Mouse (Mus musculus): ENCODE results near the gene Ccdc87. TPM values are rescaled to one million over a fixed set of nuclear protein-coding genes. Genes with fewer than 3 reads are reported as not detected.

Ccdc87 gene
- total RNA-seq (2023; ENCODE audit: inconsistent age), result not detected in 4 replicates

GRCm38 (mm10) chr19:4839149-4839548, at the start of gene Ccdc87, which contains the start of gene Ccs:
Gene Ccdc87 (plus strand): TSS chr19:4839366.
Gene Ccs (minus strand): TSS chr19:4839332.

GRCm38 (mm10) chr19:4793831-4794422, 45.2 kb upstream of the Ccdc87 start, which contains the start of gene Rbm4:
Gene Rbm4 (minus strand): TSS chr19:4793901.

GRCm38 (mm10) chr19:4811063-4811908, 27.9 kb upstream of the Ccdc87 start, which contains the start of the genes Gm21992 and Rbm14:
Gene Gm21992 (minus strand): TSS chr19:4811612.
Gene Rbm14 (minus strand): TSS chr19:4811634.

GRCm38 (mm10) chr19:4854552-4855469, 15.6 kb downstream of the Ccdc87 start, which contains the start of gene Ctsf:
Gene Ctsf (plus strand): TSS chr19:4855130.

GRCm38 (mm10) chr19:4877785-4878184, 38.6 kb downstream of the Ccdc87 start, which contains the start of gene Actn3:
Gene Actn3 (minus strand): TSS chr19:4877909.

GRCm38 (mm10) chr19:4878405-4879323, 39.5 kb downstream of the Ccdc87 start, which contains the start of gene Zdhhc24:
Gene Zdhhc24 (plus strand): TSS chr19:4878668.

Other genes with a start within 250 kb of the Ccdc87 start
- gene Lrfn4, start 223.7 kb upstream of the Ccdc87 start, total RNA-seq (2023; ENCODE audit: inconsistent age), result 0.16 to 0.33 TPM (median 0.29 TPM) in 4 replicates
- 53.6 to 54.6 TPM (median 54.2 TPM) in 4 replicates for gene Rce1, start 213.7 kb upstream of the Ccdc87 start, total RNA-seq (2023; ENCODE audit: inconsistent age)
- gene Gm960, start 140.7 kb upstream of the Ccdc87 start, total RNA-seq (2023; ENCODE audit: inconsistent age), result not detected in 4 replicates
- not detected in 4 replicates for gene Sptbn2, start 128.2 kb upstream of the Ccdc87 start, total RNA-seq (2023; ENCODE audit: inconsistent age)
- 22.8 to 27.2 TPM (median 23.0 TPM) in 4 replicates for gene Rbm4b, start 82.9 kb upstream of the Ccdc87 start, total RNA-seq (2023; ENCODE audit: inconsistent age)
- gene Rbm4, start 45.5 kb upstream of the Ccdc87 start, total RNA-seq (2023; ENCODE audit: inconsistent age), result 66.4 to 76.6 TPM (median 70.6 TPM) in 4 replicates
- gene Gm21992, start 27.8 kb upstream of the Ccdc87 start, total RNA-seq (2023; ENCODE audit: inconsistent age), result 28.2 to 42.1 TPM (median 30.4 TPM) in 4 replicates
- 68.5 to 90.5 TPM (median 73.1 TPM) in 4 replicates for gene Rbm14, start 27.7 kb upstream of the Ccdc87 start, total RNA-seq (2023; ENCODE audit: inconsistent age)
- gene Ccs, start within 50 bp of the Ccdc87 start, total RNA-seq (2023; ENCODE audit: inconsistent age), result 22.2 to 26.6 TPM (median 24.0 TPM) in 4 replicates
- 0.63 to 1.5 TPM (median 1.4 TPM) in 3 of 4 replicates, not detected in the other for gene Ctsf, start 15.8 kb downstream of the Ccdc87 start, total RNA-seq (2023; ENCODE audit: inconsistent age)
- gene Actn3, start 38.5 kb downstream of the Ccdc87 start, total RNA-seq (2023; ENCODE audit: inconsistent age), result not detected in 4 replicates
- gene Zdhhc24, start 39.3 kb downstream of the Ccdc87 start, total RNA-seq (2023; ENCODE audit: inconsistent age), result 7.2 to 12.1 TPM (median 9.8 TPM) in 4 replicates
- 2.5 to 5.7 TPM (median 2.9 TPM) in 4 replicates for gene Bbs1, start 67.3 kb downstream of the Ccdc87 start, total RNA-seq (2023; ENCODE audit: inconsistent age)
- gene Dpp3, start 88.9 kb downstream of the Ccdc87 start, total RNA-seq (2023; ENCODE audit: inconsistent age), result 71.4 to 78.7 TPM (median 76.1 TPM) in 4 replicates
- 1.1 to 4.0 TPM (median 1.6 TPM) in 4 replicates for gene Peli3, start 103.8 kb downstream of the Ccdc87 start, total RNA-seq (2023; ENCODE audit: inconsistent age)
- 31.3 to 42.8 TPM (median 37.5 TPM) in 4 replicates for gene Mrpl11, start 122.8 kb downstream of the Ccdc87 start, total RNA-seq (2023; ENCODE audit: inconsistent age)
- gene Npas4, start 150.9 kb downstream of the Ccdc87 start, total RNA-seq (2023; ENCODE audit: inconsistent age), result 0.22 TPM in 1 of 4 replicates, not detected in the others
- 2.3 to 4.6 TPM (median 3.6 TPM) in 4 replicates for gene Slc29a2, start 184.5 kb downstream of the Ccdc87 start, total RNA-seq (2023; ENCODE audit: inconsistent age)
- gene B4gat1, start 199.5 kb downstream of the Ccdc87 start, total RNA-seq (2023; ENCODE audit: inconsistent age), result 1.0 to 3.7 TPM (median 2.2 TPM) in 4 replicates
- gene AC124502.3, start 199.5 kb downstream of the Ccdc87 start, total RNA-seq (2023; ENCODE audit: inconsistent age), result 2.1 to 4.3 TPM (median 3.1 TPM) in 4 replicates
- gene Brms1, start 202.0 kb downstream of the Ccdc87 start, total RNA-seq (2023; ENCODE audit: inconsistent age), result 59.2 to 67.2 TPM (median 63.0 TPM) in 4 replicates
- gene Rin1, start 211.1 kb downstream of the Ccdc87 start, total RNA-seq (2023; ENCODE audit: inconsistent age), result 1.8 to 3.9 TPM (median 3.1 TPM) in 4 replicates
- 0.18 TPM in 1 of 4 replicates, not detected in the others for gene Cd248, start 228.7 kb downstream of the Ccdc87 start, total RNA-seq (2023; ENCODE audit: inconsistent age)
- 0.13 to 0.96 TPM in 2 of 4 replicates, not detected in the others for gene Tmem151a, start 246.2 kb downstream of the Ccdc87 start, total RNA-seq (2023; ENCODE audit: inconsistent age)
- gene Yif1a, start 249.2 kb downstream of the Ccdc87 start, total RNA-seq (2023; ENCODE audit: inconsistent age), result 30.3 to 38.1 TPM (median 35.5 TPM) in 4 replicates